25 mouse cellular contexts compared by ENCODE assay signal in genomic region chr10:59780698-59781097, GRCm38 (mm10).
DNase-seq lines count a peak whose midpoint lies in the region; ATAC-seq and TF ChIP-seq lines count a peak whose summit lies in the region.
"Had no signal": no experiment of that assay in that cellular context is flagged by ENCODE, and none has a peak within 500 bp of the region (broad histone marks: within the 10 kb centered on the region; RNA-seq: fewer than 3 reads in every experiment).

No protein-coding gene starts in this region.

- WGBS in forebrain, embryonic 14.5 days, result 10% methylated on average over 3 of the region's 3 CpGs
- WGBS in forebrain, embryonic 15.5 days, result 5% methylated on average over 3 of the region's 3 CpGs
- WGBS in midbrain, embryonic 11.5 days, result 13% methylated on average over 3 of the region's 3 CpGs
- 11% methylated on average over 3 of the region's 3 CpGs for WGBS in midbrain, embryonic 15.5 days
- 5% methylated on average over 3 of the region's 3 CpGs for WGBS in midbrain, embryonic 14.5 days
- WGBS in cerebellum, adult 2 months, result 32% methylated on average over 3 of the region's 3 CpGs

- 0 out of 2 replicates have a peak overlapping the region, but pooled peaks have one; percentile 15 for H3K27ac ChIP-seq in forebrain, embryonic 14.5 days (ENCODE audit: low read depth, low read length)
- no peak overlapping the region for H3K27ac ChIP-seq in forebrain, embryonic 15.5 days (replicated peaks)
- H3K27ac ChIP-seq in midbrain, embryonic 11.5 days (ENCODE audit: low read depth, low read length), result peak overlapping the region; percentile 20; the same call in 1 of the 2 replicates
- H3K27ac ChIP-seq in midbrain, embryonic 15.5 days, result no peak overlapping the region
- H3K27ac ChIP-seq in midbrain, embryonic 14.5 days (replicated peaks; ENCODE audit: low read depth, low read length), result 0 out of 2 replicates have a peak overlapping the region, but pooled peaks have one; percentile 43
- H3K27ac ChIP-seq in cerebellum, adult 2 months (ENCODE audit: insufficient read depth, low read length), result no peak overlapping the region
- H3K27ac ChIP-seq: embryonic facial prominence, embryonic 13.5 days; heart, embryonic 10.5 days; kidney, embryonic 15.5 days; limb, embryonic 13.5 days; lung, embryonic 15.5 days; midbrain, embryonic 12.5 days; neural tube, embryonic 12.5 days; stomach, embryonic 15.5 days had no signal

- H3K4me3 ChIP-seq in forebrain, embryonic 14.5 days (ENCODE audit: low read depth, low read length), result no peak overlapping the region
- no peak overlapping the region for H3K4me3 ChIP-seq in forebrain, embryonic 15.5 days
- no peak overlapping the region for H3K4me3 ChIP-seq in midbrain, embryonic 11.5 days (ENCODE audit: low read depth, low read length)
- no peak overlapping the region for H3K4me3 ChIP-seq in midbrain, embryonic 15.5 days
- no peak overlapping the region for H3K4me3 ChIP-seq in midbrain, embryonic 14.5 days (replicated peaks; ENCODE audit: low read depth, low read length)
- no peak overlapping the region for H3K4me3 ChIP-seq in cerebellum, adult 2 months (replicated peaks; ENCODE audit: insufficient read depth, low read depth, low read length)
- H3K4me3 ChIP-seq: embryonic facial prominence, embryonic 13.5 days; heart, embryonic 10.5 days; kidney, embryonic 15.5 days; limb, embryonic 13.5 days; lung, embryonic 15.5 days; midbrain, embryonic 12.5 days; myocyte; neural tube, embryonic 12.5 days; stomach, embryonic 15.5 days had no signal

- no peaks in the 10 kb centered on the region for H3K9me3 ChIP-seq in forebrain, embryonic 14.5 days (replicated peaks; ENCODE audit: control insufficient read depth, low read length)
- no peaks in the 10 kb centered on the region for H3K9me3 ChIP-seq in forebrain, embryonic 15.5 days
- no peaks in the 10 kb centered on the region for H3K9me3 ChIP-seq in midbrain, embryonic 11.5 days (ENCODE audit: control insufficient read depth, low read length)
- H3K9me3 ChIP-seq in midbrain, embryonic 15.5 days, result no peaks in the 10 kb centered on the region
- H3K9me3 ChIP-seq in midbrain, embryonic 14.5 days (ENCODE audit: control insufficient read depth, low read length), result no peaks in the 10 kb centered on the region
- H3K9me3 ChIP-seq: embryonic facial prominence, embryonic 13.5 days; heart, embryonic 10.5 days; kidney, embryonic 15.5 days; limb, embryonic 13.5 days; lung, embryonic 15.5 days; midbrain, embryonic 12.5 days; neural tube, embryonic 12.5 days; stomach, embryonic 15.5 days had no signal

- H3K27me3 ChIP-seq in forebrain, embryonic 14.5 days (replicated peaks; ENCODE audit: control insufficient read depth, insufficient read depth, low read length), result no peaks in the 10 kb centered on the region
- no peaks in the 10 kb centered on the region for H3K27me3 ChIP-seq in forebrain, embryonic 15.5 days
- no peaks in the 10 kb centered on the region for H3K27me3 ChIP-seq in midbrain, embryonic 11.5 days (ENCODE audit: control insufficient read depth, insufficient read depth, low read length)
- H3K27me3 ChIP-seq in midbrain, embryonic 15.5 days (replicated peaks), result no peaks in the 10 kb centered on the region
- H3K27me3 ChIP-seq in midbrain, embryonic 14.5 days (ENCODE audit: control insufficient read depth, insufficient read depth, low read length), result no peaks in the 10 kb centered on the region
- H3K27me3 ChIP-seq in cerebellum, adult 2 months (ENCODE audit: control insufficient read depth, insufficient read depth, low read length), result no peaks in the 10 kb centered on the region
- H3K27me3 ChIP-seq: embryonic facial prominence, embryonic 13.5 days; kidney, embryonic 15.5 days; limb, embryonic 13.5 days; lung, embryonic 15.5 days; midbrain, embryonic 12.5 days; neural tube, embryonic 12.5 days; stomach, embryonic 15.5 days had no signal

- H3K4me1 ChIP-seq in forebrain, embryonic 14.5 days (ENCODE audit: control insufficient read depth, insufficient read depth, low read length), result no peaks in the 10 kb centered on the region
- H3K4me1 ChIP-seq in forebrain, embryonic 15.5 days, result peaks cover 4% of the 10 kb centered on the region
- peaks cover 11% of the 10 kb centered on the region; the same call in 1 of the 2 replicates for H3K4me1 ChIP-seq in midbrain, embryonic 11.5 days (ENCODE audit: control insufficient read depth, insufficient read depth, low read length)
- peaks cover 8% of the 10 kb centered on the region; the same call in 1 of the 2 replicates for H3K4me1 ChIP-seq in midbrain, embryonic 15.5 days
- 0 out of 2 replicates have a peak, but pooled peaks cover 2% of the 10 kb centered on the region for H3K4me1 ChIP-seq in midbrain, embryonic 14.5 days (ENCODE audit: control insufficient read depth, insufficient read depth, low read length)
- peaks cover 14% of the 10 kb centered on the region; the same call in 1 of the 2 replicates for H3K4me1 ChIP-seq in cerebellum, adult 2 months (ENCODE audit: control insufficient read depth, insufficient read depth, low read length)
- H3K4me1 ChIP-seq: lung, embryonic 15.5 days; stomach, embryonic 15.5 days had no signal

- no peak for ATAC-seq in forebrain, embryonic 14.5 days
- ATAC-seq in forebrain, embryonic 15.5 days (replicated peaks), result no peak
- peak; percentile 38; the same call in 1 of the 2 replicates for ATAC-seq in midbrain, embryonic 11.5 days (ENCODE audit: low FRiP score)
- ATAC-seq in midbrain, embryonic 15.5 days (replicated peaks), result no peak
- no peak for ATAC-seq in midbrain, embryonic 14.5 days (ENCODE audit: low FRiP score, low TSS enrichment)
- ATAC-seq: CD4-positive, CD25-positive, alpha-beta regulatory T cell, adult 4 months had no signal

- no peak for TF ChIP-seq CTCF in cerebellum, adult 2 months (IDR thresholded peaks at IDR 0.05; ENCODE audit: borderline replicate concordance, insufficient read depth, low read depth, low read length)

- H3K36me3 ChIP-seq in forebrain, embryonic 14.5 days (ENCODE audit: control insufficient read depth, insufficient read depth, low read length), result 0 out of 2 replicates have a peak, but pooled peaks cover 3% of the 10 kb centered on the region
- no peaks in the 10 kb centered on the region for H3K36me3 ChIP-seq in forebrain, embryonic 15.5 days
- no peaks in the 10 kb centered on the region for H3K36me3 ChIP-seq in midbrain, embryonic 11.5 days (ENCODE audit: control insufficient read depth, insufficient read depth, low read length)
- no peaks in the 10 kb centered on the region for H3K36me3 ChIP-seq in midbrain, embryonic 15.5 days (replicated peaks)
- no peaks in the 10 kb centered on the region for H3K36me3 ChIP-seq in midbrain, embryonic 14.5 days (ENCODE audit: control insufficient read depth, insufficient read depth, low read length)
- H3K36me3 ChIP-seq: heart, embryonic 10.5 days; lung, embryonic 15.5 days; midbrain, embryonic 12.5 days; stomach, embryonic 15.5 days had no signal

- no peak for DNase-seq in forebrain, embryonic 14.5 days (ENCODE audit: low spot score)
- DNase-seq in midbrain, embryonic 11.5 days (ENCODE audit: low spot score, missing footprints), result peak; percentile 86
- no peak for DNase-seq in midbrain, embryonic 14.5 days
- DNase-seq in cerebellum, adult 2 months, result no peak
- no peak for DNase-seq in heart, adult 8-10 months (ENCODE audit: low spot score)
- DNase-seq: adrenal gland, postnatal 25 days; cerebellum, adult 11-12 months; cerebellum, postnatal 10 days; gastrocnemius, postnatal 14 days; heart, postnatal 4 days; kidney, adult 18-20 months; kidney, postnatal 25 days had no signal

- H3K9ac ChIP-seq in forebrain, embryonic 14.5 days (ENCODE audit: low read length), result no peak overlapping the region
- no peak overlapping the region for H3K9ac ChIP-seq in forebrain, embryonic 15.5 days (replicated peaks)
- H3K9ac ChIP-seq in midbrain, embryonic 11.5 days (ENCODE audit: low read length), result no peak overlapping the region
- H3K9ac ChIP-seq in midbrain, embryonic 15.5 days, result no peak overlapping the region
- H3K9ac ChIP-seq in midbrain, embryonic 14.5 days (replicated peaks; ENCODE audit: low read length), result no peak overlapping the region
- H3K9ac ChIP-seq: embryonic facial prominence, embryonic 13.5 days; kidney, embryonic 15.5 days; limb, embryonic 13.5 days; lung, embryonic 15.5 days; midbrain, embryonic 12.5 days; neural tube, embryonic 12.5 days; stomach, embryonic 15.5 days had no signal

- no peak for TF ChIP-seq POLR2A in cerebellum, adult 2 months (IDR thresholded peaks at IDR 0.05; ENCODE audit: borderline replicate concordance, insufficient read depth, low read length)

- H3K4me2 ChIP-seq in forebrain, embryonic 14.5 days (ENCODE audit: low read length), result no peak overlapping the region
- H3K4me2 ChIP-seq in forebrain, embryonic 15.5 days (replicated peaks), result no peak overlapping the region
- H3K4me2 ChIP-seq in midbrain, embryonic 11.5 days, result no peak overlapping the region
- H3K4me2 ChIP-seq in midbrain, embryonic 15.5 days, result no peak overlapping the region
- H3K4me2 ChIP-seq in midbrain, embryonic 14.5 days (ENCODE audit: low read length), result no peak overlapping the region
- H3K4me2 ChIP-seq: embryonic facial prominence, embryonic 13.5 days; kidney, embryonic 15.5 days; limb, embryonic 13.5 days; liver, embryonic 11.5 days; lung, embryonic 15.5 days; midbrain, embryonic 12.5 days; neural tube, embryonic 12.5 days; stomach, embryonic 15.5 days had no signal

Comparison
In these comparisons a context has a peak if more than half of its experiments do, and no peak if none do; other contexts are left out.
1. H3K27ac ChIP-seq: peak in forebrain, embryonic 14.5 days (single experiment), midbrain, embryonic 11.5 days (single experiment) and midbrain, embryonic 14.5 days (single experiment); none in forebrain, embryonic 15.5 days (single experiment), midbrain, embryonic 15.5 days (single experiment) and cerebellum, adult 2 months (single experiment).